Mouse (Mus musculus) spleen, postnatal 14 days (tissue): ENCODE results near the gene Mcts1.

Experiments
- DNase-seq, 2 experiments: peaks; one replicate each; pipeline ENCODE4 v3.0.0; 2021 to 2022; ENCODE audit warnings: low spot score in 2 of 2

Mcts1 gene

GRCm38 (mm10) chrX:38654681-38655080, 54.3 kb downstream of the Mcts1 start:
- no peak for DNase-seq

GRCm38 (mm10) chrX:38656206-38656883, 56.0 kb downstream of the Mcts1 start:
- no peak for DNase-seq
